Mouse (Mus musculus) lung, embryonic 16.5 days (tissue): Measurements from ENCODE around the gene Gm20422. TPM values are rescaled to one million over a fixed set of nuclear protein-coding genes. Genes with fewer than 3 reads are reported as not detected.

Experiments
- ATAC-seq: fragments of 200-750 bp; cut with Nextera tagmentation; 2 replicates; pipeline ENCODE4 v1.8.0; 2017; ENCODE audit warnings: low read depth, mild to moderate bottlenecking, moderate library complexity
- H3K27ac ChIP-seq: fragments of 300-500 bp; sonication (generic); 2 replicates; pipeline ENCODE4 v1.5.1; 2014; ENCODE audit warnings: mild to moderate bottlenecking, control low read depth, low read length
- H3K27me3 ChIP-seq: fragments of 300-500 bp; sonication (generic); 2 replicates; pipeline ENCODE4 v1.6.1; 2014; ENCODE audit warnings: low read depth, low read length, mixed read lengths; ENCODE audit not compliant: control insufficient read depth, insufficient read depth
- H3K36me3 ChIP-seq: fragments of 300-500 bp; sonication (generic); 2 replicates; pipeline ENCODE4 v1.6.1; 2014; ENCODE audit warnings: low read length; ENCODE audit not compliant: control insufficient read depth, insufficient read depth
- H3K4me1 ChIP-seq: fragments of 300-500 bp; sonication (generic); replicated peaks from 2 replicates; pipeline ENCODE4 v1.6.1; 2014; ENCODE audit warnings: low read length, mixed read lengths; ENCODE audit not compliant: control insufficient read depth, insufficient read depth
- H3K4me2 ChIP-seq: fragments of 300-500 bp; sonication (generic); 2 replicates; pipeline ENCODE4 v1.6.1; 2014; ENCODE audit warnings: low read depth, low read length, control low read depth
- H3K4me3 ChIP-seq: fragments of 300-500 bp; sonication (generic); 2 replicates; pipeline ENCODE4 v1.5.1; 2014; ENCODE audit warnings: mild to moderate bottlenecking, low read length, control low read depth
- H3K9ac ChIP-seq: fragments of 300-500 bp; sonication (generic); 2 replicates; pipeline ENCODE4 v1.6.1; 2014; ENCODE audit warnings: low read length, control low read depth
- H3K9me3 ChIP-seq: fragments of 300-500 bp; sonication (generic); 2 replicates; pipeline ENCODE4 v1.6.1; 2016; ENCODE audit warnings: low read length; ENCODE audit not compliant: control insufficient read depth
- WGBS: fragments of 180-500 bp; shearing (Covaris S2); extraction: QIAGEN DNeasy Blood & Tissue Kit; methylation state at CpG from one replicate; pipeline ENCODE4 v1.1.7; 2014; 5-methylcytosine and 5-hydroxymethylcytosine counted together
- polyA plus RNA-seq: library from polyadenylated mRNA; unstranded; fragments of >200 nt; fragmentation: Nextera tagmentation; extraction: Ambion mirVana; gene quantifications from 2 replicates; pipeline ENCODE4 v1.2.1, GENCODE M21; 2015

Gene Gm20422
- polyA plus RNA-seq, 1 experiment from 2014 or later: 0.85 TPM

GRCm38 (mm10) chr8:69789731-69790130, 15.0 kb upstream of the Gm20422 start:
- H3K36me3 ChIP-seq: peaks cover 8% of the 10 kb centered on the region
- no peak overlapping the region for H3K4me2 ChIP-seq
- H3K4me1 ChIP-seq: peaks cover 19% of the 10 kb centered on the region
- ATAC-seq: no peak
- 65% methylated on average over 5 of the region's 5 CpGs for WGBS
- no peak overlapping the region for H3K9ac ChIP-seq
- no peaks in the 10 kb centered on the region for H3K27me3 ChIP-seq
- no peak overlapping the region for H3K27ac ChIP-seq
- no peaks in the 10 kb centered on the region for H3K9me3 ChIP-seq
- no peak overlapping the region; the same call in 1 of the 2 replicates for H3K4me3 ChIP-seq

- Histone ChIP-seq H3K9me3 (no peaks in the 10 kb centered on the region), H3K4me3 (no peak overlapping the region), H3K4me2 (no peak overlapping the region), H3K27me3 (no peaks in the 10 kb centered on the region), H3K4me1 (peaks cover 19% of the 10 kb centered on the region), H3K36me3 (peaks cover 7% of the 10 kb centered on the region; the same call in 1 of the 2 replicates), H3K27ac (no peak overlapping the region), H3K9ac (no peak overlapping the region)
- no peak for ATAC-seq
- 86% methylated on average over 5 of the region's 5 CpGs for WGBS
These were observed 14.4 kb upstream of the Gm20422 start for GRCm38 (mm10) chr8:69789105-69789504.

- Histone ChIP-seq H3K27me3 (no peaks in the 10 kb centered on the region), H3K9me3 (no peaks in the 10 kb centered on the region), H3K36me3 (peaks cover 2% of the 10 kb centered on the region; the same call in 1 of the 2 replicates), H3K27ac (no peak overlapping the region), H3K4me2 (no peak overlapping the region), H3K4me3 (no peak overlapping the region), H3K9ac (no peak overlapping the region), H3K4me1 (peaks cover 10% of the 10 kb centered on the region)
- no peak for ATAC-seq
- WGBS: 67% methylated on average over 8 of the region's 12 CpGs
These were observed 2.4 kb upstream of the Gm20422 start for GRCm38 (mm10) chr8:69777111-69777510.

DNA sequence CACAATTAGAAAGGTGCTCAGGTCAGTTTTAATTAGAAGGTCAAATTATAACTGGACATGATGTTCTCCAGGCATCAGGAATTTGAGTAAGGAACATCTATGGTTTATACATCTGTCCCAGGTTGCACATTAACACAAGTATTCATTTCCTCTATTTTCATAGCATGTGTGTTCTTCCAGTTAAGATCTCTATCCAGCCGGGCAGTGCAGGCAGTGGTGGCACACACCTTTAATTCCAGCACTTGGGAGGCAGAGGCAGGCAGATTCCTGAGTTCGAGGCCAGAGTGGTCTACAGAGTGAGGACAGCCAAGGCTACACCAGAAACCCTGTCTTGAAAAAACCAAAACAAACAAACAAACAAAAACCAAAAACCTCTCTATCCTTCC, 456 bp upstream of the Gm20422 start:
- peak overlapping the region; percentile 14 for H3K4me3 ChIP-seq
- ATAC-seq: no peak; the same call in 1 of the 2 replicates
- peak overlapping the region; percentile 46 for H3K4me2 ChIP-seq
- peaks cover 11% of the 10 kb centered on the region for H3K4me1 ChIP-seq
- 39% methylated on average over 2 of the region's 2 CpGs for WGBS
- peaks cover 2% of the 10 kb centered on the region; the same call in 1 of the 2 replicates for H3K36me3 ChIP-seq
- H3K27ac ChIP-seq: no peak overlapping the region
- H3K9ac ChIP-seq: 0 out of 2 replicates have a peak overlapping the region, but pooled peaks have one; percentile 3
- no peaks in the 10 kb centered on the region for H3K27me3 ChIP-seq
- no peaks in the 10 kb centered on the region for H3K9me3 ChIP-seq

- no peak for ATAC-seq
- 83% methylated on average over 2 of the region's 2 CpGs for WGBS
- Histone ChIP-seq H3K9ac (no peak overlapping the region), H3K9me3 (no peaks in the 10 kb centered on the region), H3K27ac (no peak overlapping the region), H3K27me3 (no peaks in the 10 kb centered on the region), H3K4me1 (peaks cover 11% of the 10 kb centered on the region), H3K4me3 (no peak overlapping the region), H3K4me2 (no peak overlapping the region), H3K36me3 (peaks cover 19% of the 10 kb centered on the region)
These were observed 2.6 kb downstream of the Gm20422 start for GRCm38 (mm10) chr8:69772106-69772505.

DNA sequence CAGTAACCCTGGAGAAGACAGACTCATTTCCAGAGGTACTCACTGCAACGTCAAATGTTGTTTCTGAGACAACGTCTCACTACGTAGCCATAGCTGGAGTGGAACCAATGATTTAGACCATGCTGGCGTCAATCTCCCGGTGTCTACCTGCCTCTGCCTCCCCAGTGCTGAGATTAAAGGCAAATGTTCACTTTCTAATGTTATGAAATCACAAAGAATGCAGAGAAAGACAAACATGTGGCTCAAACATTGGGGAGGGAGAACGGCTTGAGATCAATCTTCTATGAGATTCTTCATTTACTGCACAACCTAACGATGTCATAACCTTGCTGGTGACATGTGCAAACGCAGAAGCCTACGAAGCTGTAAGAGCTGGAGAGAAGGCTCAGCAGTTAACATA, 3.5 kb downstream of the Gm20422 start:
- H3K4me1 ChIP-seq: peaks cover 11% of the 10 kb centered on the region
- H3K9me3 ChIP-seq: peaks cover 4% of the 10 kb centered on the region
- ATAC-seq: no peak
- no peaks in the 10 kb centered on the region for H3K27me3 ChIP-seq
- 82% methylated on average over 9 of the region's 9 CpGs for WGBS
- H3K4me3 ChIP-seq: no peak overlapping the region
- H3K36me3 ChIP-seq: peaks cover 28% of the 10 kb centered on the region
- H3K27ac ChIP-seq: no peak overlapping the region
- no peak overlapping the region for H3K9ac ChIP-seq
- no peak overlapping the region for H3K4me2 ChIP-seq

GRCm38 (mm10) chr8:69761814-69762445, 12.8 kb downstream of the Gm20422 start:
- H3K27me3 ChIP-seq: no peaks in the 10 kb centered on the region
- H3K4me1 ChIP-seq: no peaks in the 10 kb centered on the region
- WGBS: 90% methylated on average over 4 of the region's 4 CpGs
- no peak for ATAC-seq
- peaks cover 10% of the 10 kb centered on the region for H3K9me3 ChIP-seq
- no peak overlapping the region for H3K27ac ChIP-seq
- H3K9ac ChIP-seq: no peak overlapping the region
- peaks cover 43% of the 10 kb centered on the region for H3K36me3 ChIP-seq
- H3K4me3 ChIP-seq: no peak overlapping the region
- no peak overlapping the region for H3K4me2 ChIP-seq

- no peaks in the 10 kb centered on the region for H3K27me3 ChIP-seq
- H3K4me3 ChIP-seq: no peak overlapping the region
- no peaks in the 10 kb centered on the region for H3K9me3 ChIP-seq
- H3K9ac ChIP-seq: no peak overlapping the region
- no peak for ATAC-seq
- no peak overlapping the region for H3K4me2 ChIP-seq
- no peaks in the 10 kb centered on the region for H3K4me1 ChIP-seq
- no peak overlapping the region for H3K27ac ChIP-seq
- WGBS: 95% methylated on average over 5 of the region's 5 CpGs
- H3K36me3 ChIP-seq: peaks cover 14% of the 10 kb centered on the region
These were observed 16.4 kb downstream of the Gm20422 start for GRCm38 (mm10) chr8:69758316-69758715.

DNA sequence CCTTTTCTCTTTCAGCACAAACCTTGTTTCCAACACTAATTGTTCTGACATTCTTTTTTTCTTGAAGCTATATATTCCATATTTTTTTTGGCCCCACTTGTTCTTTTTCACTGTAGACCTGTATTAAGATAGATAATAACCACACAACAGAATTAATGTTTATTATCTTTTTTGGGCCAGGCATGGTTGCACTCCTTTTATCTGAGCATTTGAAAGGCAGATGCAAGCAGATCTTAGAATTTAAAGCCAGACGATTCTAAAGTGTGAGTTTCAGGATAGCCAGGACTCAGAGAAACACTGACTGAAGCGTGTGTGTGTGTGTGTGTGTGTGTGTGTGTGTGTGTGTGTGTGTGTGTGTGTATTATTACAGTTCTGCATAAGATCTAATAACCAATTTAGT, 22.2 kb downstream of the Gm20422 start:
- H3K27ac ChIP-seq: no peak overlapping the region
- no peaks in the 10 kb centered on the region for H3K27me3 ChIP-seq
- 80% methylated on average over 2 of the region's 2 CpGs for WGBS
- H3K4me3 ChIP-seq: no peak overlapping the region
- H3K9me3 ChIP-seq: no peaks in the 10 kb centered on the region
- no peak for ATAC-seq
- H3K9ac ChIP-seq: no peak overlapping the region
- H3K4me2 ChIP-seq: no peak overlapping the region
- peaks cover 9% of the 10 kb centered on the region for H3K4me1 ChIP-seq
- peaks cover 5% of the 10 kb centered on the region; the same call in 1 of the 2 replicates for H3K36me3 ChIP-seq
